Mouse (Mus musculus): Measurements from ENCODE around the gene B4gat1.

DNA sequence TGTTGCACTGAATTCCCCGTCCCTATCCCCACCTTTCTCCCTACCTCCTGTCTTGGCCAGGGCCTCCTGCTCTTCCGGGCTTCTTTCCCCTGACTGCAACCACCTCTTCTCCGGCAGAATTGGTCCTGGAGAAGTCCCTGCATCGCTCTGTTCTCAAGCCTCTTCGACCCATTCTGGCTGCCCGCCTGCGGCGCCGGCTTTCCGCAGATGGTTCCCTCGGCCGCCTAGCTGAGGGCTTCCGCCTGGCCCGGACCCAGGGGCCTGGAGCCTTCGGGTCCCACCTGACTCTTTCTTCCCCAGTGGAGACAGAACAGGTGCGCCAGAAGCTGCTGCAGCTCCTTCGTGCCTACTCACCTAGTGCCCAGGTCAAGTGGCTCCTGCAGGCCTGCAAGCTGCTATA is 14.2 kb downstream of the B4gat1 start:
- no peak for TF ChIP-seq GATA1 (IDR thresholded peaks at IDR 0.05; ENCODE audit: low read length)
- no peak for TF ChIP-seq TAL1 (IDR thresholded peaks at IDR 0.05; ENCODE audit: low read length)
